Mouse (Mus musculus) CD4-positive, CD25-positive, alpha-beta regulatory T cell, adult 4 months (primary cell): Measurements from ENCODE around the gene Tmem143. TPM values are rescaled to one million over a fixed set of nuclear protein-coding genes. Genes with fewer than 3 reads are reported as not detected.
A peak's percentile ranks its signal among the peaks of the same experiment; 100 is the strongest.
"Not testable (repeated sequence)": the region's sequence is repeated elsewhere in the genome, so short reads cannot be mapped to it uniquely, and the experiment has no call there.

Source experiments
- ATAC-seq: one replicate; pipeline ENCODE4 v1.8.0; 2017
- polyA plus RNA-seq, 2 experiments: library from polyadenylated mRNA; unstranded; fragments of 100-300 nt; shearing (Covaris generic); gene quantifications; one replicate each; pipeline ENCODE4 v1.2.1; 2017

The Tmem143 gene
- 1 to 10 TPM; 5.9 to 8.9 TPM for polyA plus RNA-seq

DNA sequence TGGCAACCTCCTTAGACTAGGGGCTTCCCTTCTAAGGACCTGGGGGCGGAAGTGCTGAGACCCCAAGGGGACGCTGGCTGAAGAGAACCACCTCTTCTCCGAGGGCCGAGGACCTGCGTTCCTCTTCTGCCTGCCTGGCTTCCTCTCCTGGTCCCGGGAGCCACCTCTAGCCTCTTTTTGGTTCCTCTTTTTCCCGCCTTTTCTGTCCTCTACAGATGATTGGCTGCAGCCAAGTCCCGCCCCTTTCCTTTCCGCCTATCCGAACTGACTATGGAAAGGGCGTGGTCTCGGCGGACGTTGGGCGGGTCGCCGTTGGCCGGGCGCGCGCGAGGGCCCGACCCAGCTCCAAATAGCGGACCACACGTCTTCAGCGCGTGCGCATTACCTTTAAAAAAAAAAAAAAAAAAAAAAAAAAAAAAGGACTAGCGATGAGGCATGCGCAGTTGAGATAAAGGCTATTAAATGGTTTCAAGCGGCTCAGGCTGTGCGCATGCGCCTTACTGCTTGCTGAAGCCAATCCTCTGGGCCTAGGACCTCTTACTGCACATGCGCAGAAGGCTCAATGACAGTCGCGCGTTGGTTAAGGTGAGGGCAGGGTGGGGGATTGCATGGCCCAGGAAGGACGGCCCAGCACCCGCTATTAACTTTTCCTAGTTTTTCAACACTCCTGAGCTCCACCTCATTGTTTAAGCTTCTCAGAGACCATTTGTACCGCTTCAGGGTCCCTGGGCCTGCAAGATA lies at the start of gene Tmem143, which contains the start of gene Syngr4:
TSS of gene Tmem143 (plus strand) at position 425 of the 741 bp plus-strand sequence.
TSS of gene Syngr4 (minus strand) at position 198 of the 741 bp plus-strand sequence.
- ATAC-seq, result peak; percentile 94

DNA sequence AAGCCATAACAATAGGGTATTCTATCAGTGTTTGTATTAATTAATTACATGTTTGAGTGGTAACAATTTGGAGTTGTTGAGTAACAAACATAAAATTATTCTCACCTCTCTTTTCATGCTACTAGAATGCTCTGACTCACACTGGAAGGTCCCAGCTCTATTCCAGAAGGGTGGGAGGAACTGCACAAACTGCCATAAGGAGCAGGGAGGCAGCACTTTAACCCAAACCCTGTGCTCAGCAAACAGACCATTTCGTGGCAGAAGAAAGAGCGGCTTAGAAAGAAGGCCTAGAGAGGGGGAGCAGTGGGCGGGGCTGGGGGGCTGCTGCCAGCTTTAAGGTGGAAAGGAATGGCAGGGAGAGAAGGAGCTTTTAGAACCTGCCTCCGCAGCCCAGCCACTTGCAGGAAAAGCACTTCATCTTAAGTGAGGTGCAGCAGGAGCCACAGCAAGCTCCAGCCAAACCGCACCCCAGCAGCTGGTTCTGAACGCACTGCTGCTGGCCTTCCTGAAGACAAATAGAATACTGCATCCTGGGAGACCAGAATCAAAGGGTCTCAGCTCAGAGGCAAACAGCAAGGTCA lies 48.2 kb upstream of the Tmem143 start:
- no peak for ATAC-seq

DNA sequence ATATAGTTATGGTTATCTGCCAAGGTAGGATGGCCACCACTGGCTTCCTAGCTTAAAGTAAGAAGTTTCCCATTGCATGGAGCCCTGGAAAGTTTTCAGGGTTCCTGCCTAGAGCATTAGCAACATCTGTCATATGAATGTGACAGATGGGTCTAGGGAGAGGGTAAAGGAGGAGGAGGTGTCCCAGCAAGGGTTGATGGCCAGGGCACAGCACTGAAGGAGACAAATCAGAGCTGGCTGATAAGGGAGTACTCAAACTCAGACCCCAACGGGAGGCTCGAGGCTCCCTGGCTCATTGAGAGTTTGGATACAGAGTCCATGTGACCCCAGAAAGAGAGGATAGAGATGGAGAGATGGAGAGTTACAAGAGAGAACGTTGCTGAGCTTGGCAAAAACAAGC lies 46.1 kb upstream of the Tmem143 start:
- no peak for ATAC-seq

DNA sequence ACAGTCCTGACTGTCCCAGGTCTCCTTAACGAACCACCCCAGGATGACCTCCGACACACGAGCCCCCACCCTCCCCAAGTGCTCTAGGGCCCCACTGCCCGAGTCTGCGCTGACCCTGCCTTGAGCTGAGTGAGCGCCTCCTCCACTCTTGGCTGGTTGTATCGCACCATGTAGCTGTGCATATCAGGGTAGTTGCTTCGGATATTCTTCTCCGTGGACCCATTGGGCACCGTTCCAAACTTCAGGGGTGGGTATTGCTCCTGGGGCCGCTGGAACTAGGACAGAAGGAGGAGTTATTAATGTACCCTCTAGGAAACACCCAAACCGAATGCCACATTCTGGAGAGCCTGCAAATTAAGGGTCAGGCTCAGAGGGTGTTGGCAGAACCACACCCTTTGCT lies 43.7 kb upstream of the Tmem143 start:
- ATAC-seq, result no peak

DNA sequence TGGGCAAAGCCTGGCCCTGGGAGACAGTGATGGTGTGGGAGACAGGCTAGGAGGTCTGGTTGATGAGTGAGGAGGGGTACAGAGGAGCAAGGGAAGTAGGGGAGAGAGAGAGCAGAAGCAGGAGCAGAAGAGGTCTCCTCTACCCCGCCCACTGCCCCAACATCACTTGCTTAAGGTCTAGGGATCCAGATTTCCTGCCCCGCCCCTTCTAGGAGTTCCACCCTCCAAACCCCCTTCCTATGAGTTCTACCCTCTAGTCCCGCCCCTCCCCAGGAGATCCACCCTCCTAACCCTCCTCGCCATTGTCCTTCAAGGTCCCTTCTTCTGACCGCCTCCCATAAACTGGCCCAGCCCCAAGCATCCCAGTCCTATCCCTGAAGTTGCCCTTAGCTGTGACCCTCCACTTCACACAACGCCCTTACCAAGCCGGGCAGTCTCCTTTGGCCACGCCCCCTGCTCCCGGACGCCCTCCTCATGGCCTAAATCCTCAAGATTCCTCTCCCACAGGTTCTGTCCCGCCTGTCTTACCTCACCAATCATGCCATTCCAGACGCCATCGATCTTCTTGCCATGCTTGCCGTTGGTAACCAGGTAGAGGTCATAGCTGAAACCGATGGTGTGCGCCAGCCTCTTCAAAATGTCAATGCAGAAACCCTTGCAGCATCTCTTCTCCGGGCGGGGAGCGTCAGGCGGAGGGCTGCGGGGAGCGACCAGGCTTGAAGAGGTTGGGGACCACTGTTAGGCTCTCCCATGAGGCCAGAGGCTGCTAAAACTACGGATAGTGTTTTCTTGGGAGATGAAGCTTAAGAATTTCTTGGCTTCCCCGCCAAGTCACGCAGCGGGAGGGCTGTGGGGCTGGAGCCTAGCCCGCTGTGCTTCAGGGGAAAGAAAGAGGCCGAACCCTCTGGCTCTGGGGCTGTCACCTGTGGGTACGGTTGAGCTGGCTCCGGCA lies 39.5 kb upstream of the Tmem143 start:
- no peak for ATAC-seq

DNA sequence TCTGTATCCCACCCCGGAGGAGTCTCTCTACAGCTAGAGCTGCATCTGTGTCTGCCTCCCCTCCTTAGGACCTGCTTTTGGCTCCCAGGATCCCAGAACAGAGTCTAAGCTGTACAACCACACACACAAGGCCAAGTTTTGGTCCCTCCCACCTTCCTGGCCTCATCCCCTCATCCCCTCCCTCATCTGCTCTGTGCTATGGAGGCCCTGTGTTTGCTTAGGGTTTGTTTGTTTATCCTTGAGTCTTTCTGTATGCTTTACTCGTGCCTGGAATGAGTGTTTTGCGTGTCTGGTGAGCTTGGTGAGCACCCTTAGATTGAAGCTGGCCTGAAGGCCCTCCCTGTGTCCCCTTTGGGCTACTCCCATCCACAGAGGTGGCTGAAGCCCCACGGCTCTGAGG lies 37.7 kb upstream of the Tmem143 start:
- ATAC-seq, result no peak

DNA sequence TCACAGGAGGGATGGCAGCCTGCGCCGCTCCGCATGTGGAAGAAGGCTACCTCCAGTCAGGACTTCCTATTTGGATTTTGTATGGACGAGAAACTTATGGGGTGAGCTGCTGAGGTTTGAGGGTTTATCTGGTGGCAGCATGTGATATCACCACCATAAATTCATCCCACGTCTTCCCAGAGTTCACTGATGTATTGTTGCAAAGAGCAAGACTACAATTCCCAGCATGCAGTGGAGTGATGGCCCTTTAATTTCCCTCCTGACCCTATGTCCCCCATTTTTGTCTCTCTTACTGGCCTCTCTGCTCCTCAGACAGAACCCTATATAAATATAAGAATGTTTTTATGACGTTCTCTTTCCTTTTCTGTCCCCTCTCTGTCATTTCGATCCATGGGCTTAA lies 33.9 kb upstream of the Tmem143 start:
- ATAC-seq, result no peak

DNA sequence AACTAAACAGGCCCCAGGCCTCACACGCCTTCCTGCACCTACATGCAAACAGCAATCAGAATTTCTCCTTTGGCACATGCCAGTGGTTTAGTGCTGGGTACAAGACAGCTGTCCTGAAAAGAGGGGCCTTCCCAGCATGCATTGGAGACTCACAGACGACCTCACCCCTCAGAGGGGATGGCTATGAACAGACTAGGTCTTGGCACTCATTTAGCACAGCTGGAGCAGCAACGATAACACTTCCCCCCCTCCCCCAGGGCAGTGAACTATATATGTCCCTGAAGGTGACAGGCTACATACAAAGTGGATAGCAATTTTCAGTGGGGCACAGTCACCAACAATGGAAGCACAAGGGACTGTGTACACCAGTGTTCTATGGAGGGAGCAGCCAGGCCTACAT lies 32.3 kb upstream of the Tmem143 start:
- ATAC-seq, result no peak

DNA sequence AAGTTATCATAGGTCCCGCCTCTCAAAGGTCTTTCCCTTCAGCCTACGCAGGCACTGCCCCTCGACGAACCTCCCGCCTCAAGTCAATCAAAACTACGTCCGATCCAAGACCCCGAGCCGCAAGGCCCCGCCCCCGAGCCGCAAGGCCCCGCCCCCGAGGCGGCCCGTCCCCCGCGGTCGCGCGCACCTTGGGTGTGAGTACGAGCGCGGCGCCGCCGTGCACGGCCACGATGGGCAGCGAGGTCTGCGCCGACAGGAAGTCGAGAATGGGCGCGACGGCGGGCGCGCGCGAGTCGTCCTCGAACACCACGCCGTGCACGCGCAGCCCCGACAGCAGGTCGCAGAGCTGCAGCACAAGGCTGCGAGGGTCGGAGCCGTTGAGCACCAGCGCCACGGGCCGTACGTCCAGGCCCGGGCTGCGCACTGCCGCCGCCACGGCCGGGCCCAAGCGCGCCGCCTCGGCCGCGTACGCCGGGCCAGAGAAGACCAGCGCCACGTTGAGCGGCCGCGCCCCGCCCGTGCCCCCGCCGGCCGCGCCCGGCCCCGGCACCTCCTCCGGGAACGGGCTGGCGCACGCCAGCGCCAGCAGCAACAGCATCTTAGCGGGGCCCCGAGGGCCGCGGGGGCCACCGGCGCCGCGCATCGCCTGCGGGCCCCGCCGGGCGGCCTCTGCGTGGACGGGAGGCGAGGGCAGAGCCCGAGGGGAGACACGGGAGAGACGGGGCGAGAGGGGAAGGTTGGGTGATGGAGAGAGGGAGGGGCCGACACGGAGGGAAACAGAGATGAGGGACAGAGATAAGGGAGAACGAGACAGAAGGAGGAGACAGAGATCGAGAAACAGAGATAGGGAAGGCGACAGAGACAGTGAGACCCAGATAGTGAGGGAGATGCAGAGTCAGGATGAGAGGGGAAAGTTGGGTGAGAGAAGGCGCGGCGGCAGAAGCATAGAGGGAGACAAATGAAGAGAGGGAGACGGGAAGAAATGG lies 30.5 kb upstream of the Tmem143 start:
- ATAC-seq, result peak; percentile 83

DNA sequence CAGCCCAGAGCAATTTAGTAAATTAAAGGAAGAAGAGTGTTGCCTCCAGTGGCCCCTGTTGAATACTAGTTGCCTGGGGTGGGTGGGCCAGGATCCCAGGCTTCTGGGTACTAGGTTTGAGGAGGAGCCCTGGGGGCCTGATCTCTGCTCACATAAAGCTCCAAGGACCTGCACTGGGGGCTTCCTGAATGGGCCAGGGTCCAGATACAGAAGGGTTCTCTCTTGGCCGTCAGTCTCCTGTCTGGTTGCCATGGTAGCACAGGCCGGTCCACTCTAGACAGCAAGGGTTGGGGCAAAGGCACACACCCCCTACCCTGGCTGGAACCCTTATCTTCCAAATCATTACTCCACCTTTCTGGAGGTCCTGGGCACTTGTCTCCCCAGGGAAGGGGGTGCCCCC lies 28.9 kb upstream of the Tmem143 start:
- ATAC-seq, result no peak

DNA sequence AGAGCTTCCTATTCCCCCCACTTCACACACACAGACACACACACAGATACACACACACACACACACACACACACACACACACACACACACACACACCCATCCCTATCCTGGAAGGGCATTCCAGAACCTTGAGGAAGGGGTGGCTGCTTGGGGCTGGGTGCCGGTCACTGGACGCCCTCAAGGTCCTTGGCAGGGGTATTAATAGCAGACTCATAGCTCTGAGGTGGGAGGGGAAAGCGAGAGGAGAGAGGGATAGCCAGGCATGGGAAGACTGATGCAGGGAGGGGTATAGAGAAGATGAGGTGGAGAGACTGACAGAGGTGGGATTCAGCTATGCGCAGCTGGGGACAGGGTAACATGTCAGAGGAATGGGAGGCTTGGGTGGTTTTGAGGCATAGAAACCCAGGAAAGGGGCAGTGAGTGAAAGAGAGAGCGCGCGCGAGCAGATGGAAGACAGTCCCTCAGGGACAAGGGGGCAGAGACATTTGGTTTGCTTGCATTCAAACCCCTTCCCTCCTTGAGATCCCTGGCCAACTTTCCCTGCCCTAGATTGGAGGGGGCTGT lies 27.6 kb upstream of the Tmem143 start:
- no peak for ATAC-seq

DNA sequence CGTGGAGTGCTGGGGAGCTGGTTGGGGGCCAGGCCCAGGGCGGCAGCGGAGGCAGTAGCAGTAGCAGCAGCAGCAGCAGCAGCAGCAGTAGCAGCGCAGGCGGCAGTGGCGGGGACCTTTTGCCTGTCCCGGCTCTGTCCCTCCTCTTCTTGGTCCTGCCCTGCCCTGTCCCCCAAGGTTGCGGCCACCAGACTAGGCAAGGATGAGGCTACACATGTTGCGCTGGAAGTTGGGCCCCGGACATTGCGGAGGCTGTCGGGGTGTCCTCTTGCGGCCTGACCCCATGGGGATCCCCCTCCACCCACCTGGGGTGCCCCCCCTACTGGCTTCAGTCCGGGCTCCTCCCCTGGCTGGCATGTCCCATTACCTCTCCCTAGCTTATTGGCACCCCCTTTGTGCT lies 27.0 kb upstream of the Tmem143 start:
- ATAC-seq, result no peak

DNA sequence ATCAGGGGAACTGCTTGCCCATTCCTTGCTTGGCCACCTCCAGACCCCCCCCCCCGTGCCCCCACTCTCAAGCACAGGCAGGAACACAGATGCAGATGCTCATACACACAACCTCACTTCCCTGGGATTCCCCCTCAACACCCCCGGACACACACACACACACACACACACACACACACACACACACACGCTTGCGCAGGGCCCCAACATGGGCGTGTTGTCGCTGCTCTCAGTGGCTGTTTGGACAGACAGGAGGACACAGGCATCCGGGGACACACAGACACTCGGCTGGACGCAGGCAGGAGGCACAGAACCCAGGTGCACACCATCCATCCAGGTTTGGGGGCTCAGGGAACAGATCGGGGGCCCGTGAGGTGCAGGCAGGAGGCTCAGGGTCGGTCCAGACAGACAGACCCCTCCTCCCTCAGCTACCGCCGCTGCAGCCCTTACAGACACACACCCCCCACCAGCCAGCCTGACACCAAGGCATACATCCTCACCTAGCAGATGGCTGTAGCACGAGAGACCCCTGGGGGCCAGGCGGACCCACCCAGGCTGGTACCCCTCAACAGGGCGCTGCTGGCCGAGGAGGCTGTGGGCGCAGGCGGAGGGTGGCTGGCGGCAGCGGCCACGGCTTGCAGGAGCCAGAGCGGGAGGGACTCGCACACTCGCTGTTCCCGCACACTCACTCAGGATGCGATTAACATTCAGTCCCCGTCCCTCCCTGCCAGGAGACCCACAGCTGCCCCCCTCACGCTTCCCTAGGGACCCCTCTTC lies 26.3 kb upstream of the Tmem143 start:
- ATAC-seq, result peak; percentile 23

DNA sequence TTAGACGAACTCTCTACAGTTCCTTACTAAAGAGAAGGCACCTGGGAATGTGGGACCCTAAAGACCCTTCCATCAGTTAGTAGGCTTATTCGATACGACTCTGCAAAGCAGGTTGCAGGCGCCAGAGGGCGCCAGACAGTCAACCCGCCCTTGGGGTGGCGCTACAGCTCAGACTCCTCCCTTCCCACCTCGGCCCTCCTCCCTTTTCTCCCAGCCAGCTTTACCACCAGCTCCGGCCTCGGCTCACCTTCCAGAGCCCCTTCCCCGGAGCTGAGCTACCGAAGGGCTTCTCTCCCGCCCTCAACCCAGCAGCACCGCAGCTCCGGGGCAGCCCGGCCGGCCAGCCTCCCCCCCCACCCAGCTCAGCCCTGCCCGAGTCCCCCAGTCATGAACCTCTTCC lies 24.1 kb upstream of the Tmem143 start, which contains the start of gene Kdelr1:
TSS of gene Kdelr1 (plus strand) at position 149 of the 400 bp plus-strand sequence.
- ATAC-seq, result peak; percentile 84

DNA sequence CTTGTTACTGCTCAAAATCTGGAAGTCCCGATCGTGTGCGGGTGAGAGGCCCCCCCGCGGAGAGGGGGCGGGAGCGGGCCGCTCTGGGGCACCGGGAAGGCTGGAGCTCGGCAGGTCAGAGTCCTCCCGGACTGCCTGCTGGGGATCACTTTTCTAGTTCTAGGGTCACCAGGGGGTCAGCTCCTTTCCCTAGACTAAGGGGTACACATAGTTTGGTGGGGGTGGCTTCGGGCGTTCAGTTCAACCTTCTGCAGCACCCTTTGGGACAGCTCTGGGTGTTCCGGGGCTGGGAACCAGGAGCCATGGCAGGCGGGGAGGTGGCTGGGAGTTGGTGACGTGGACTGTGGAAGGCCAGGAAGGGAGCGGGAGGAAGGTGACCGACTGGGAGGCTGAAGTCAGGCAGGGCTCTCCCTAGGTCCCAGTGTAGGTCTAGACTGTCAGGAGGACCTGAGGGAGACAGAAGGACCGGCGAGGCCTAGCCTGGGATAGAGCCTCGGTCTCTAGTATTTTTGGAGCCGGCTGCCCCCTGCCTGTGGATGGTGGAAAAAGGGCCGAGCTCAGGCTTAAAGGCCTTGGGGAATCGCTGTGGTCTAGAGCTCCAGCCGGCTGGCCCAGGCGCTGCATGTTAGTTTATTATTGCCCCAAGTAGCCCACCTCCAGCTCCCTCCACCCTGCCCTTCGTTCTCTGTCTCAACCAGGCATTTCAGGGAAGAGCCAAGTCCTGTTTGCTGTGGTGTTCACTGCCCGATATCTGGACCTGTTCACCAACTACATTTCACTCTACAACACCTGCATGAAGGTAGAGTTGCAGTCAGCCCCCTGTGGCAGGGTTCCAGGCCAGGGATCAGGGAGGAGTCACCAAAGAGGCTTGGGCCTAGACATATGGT lies 23.4 kb upstream of the Tmem143 start:
- ATAC-seq, result peak; percentile 17

DNA sequence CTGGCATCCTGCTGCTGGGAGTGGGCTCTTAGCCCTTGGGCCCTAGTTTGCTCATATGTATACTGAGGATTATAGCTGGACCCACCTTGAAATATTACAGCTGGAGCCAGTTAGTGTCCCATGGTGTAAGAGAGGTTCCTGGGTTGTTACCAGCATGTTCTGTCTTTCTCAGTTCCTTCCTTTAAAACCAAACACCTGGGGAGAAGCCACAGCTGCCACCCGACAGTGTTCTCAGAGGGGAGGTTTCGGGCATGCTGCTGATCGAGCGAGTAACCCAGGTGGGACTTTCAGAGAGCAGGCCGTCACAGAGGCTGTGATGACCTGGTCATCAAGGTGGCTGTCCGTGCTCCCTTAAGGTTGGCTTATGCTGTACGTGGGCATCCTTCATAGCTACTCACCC lies 19.8 kb upstream of the Tmem143 start:
- no peak for ATAC-seq

DNA sequence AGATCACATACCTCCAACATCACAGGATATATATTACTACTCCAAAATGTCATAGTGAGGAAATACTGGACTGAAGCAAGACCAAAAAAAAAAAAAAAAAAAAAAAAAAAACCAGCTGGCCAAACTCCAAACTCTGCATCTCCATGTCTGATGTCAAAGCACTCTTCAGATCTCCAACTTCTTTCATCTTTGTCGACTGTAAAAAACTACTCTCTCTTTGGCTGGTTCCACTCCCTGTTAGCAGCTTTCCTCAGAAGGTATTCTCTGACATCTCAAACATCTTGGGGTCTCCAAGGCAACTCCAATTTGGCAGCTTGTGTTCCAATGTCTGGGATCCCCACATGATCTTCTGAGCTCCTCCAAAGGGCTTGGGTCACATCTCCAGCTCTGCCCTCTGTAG lies 18.5 kb upstream of the Tmem143 start, which contains the start of gene Grin2d:
TSS of gene Grin2d (minus strand) at position 101 of the 400 bp plus-strand sequence.
- not testable (repeated sequence) for ATAC-seq

DNA sequence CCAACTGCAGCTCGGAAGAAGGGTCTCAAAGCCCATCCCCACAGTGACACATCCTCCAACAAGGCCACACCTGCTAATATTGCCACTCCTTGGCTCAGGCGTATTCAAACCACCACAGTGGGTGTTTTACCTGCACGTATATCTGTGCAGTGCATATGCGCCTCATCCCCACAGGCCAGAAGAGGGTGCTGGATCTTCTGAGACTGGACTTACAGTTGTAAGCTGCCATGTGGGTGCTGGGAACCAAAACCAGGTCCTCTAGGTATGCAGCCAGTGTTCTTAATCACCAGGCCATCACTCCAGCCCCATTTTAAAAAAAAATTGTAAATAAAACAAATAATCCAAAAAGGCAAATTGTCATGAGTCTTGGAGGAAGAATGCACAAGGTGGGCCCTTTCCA lies 16.2 kb upstream of the Tmem143 start:
- ATAC-seq, result no peak

DNA sequence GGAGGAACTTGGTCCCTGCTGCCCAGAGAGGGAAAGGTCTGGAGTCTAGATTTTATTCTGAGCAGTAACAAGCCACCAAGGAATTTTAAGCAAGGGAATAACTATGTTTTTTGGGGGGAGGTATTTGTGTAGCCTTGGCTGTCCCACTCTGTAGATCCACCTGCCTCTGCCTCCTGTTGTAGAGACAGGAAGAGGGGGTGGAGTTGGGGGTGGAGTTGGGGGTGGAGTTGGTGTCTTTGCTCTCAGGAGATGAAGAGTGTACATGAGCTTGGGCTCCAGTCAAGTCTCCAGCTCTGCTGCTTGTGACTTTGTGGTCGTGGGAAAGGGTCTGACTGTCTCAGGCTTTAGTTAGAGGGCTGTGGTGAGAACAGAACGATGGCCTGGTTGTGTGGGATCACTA lies 15.7 kb upstream of the Tmem143 start:
- no peak for ATAC-seq

DNA sequence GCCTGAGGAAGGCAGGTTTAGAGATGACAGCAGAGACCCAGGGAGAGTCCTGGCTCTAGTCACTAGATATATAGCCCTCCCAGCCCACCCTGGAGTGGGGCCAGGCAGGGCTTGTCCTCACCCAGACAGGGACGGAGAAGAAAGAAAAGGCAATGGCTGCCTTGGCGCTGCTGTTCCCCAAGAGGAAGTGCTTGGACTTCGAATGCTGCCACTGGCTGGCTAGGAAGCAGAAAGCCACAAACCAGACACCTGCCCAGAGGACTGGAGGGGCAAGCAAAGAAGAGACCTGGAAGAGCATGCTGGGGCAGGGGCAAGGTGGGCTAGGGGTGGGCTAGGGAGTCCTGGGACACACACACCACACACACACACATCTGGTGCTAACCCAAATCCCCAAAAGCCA lies 9.5 kb upstream of the Tmem143 start:
- no peak for ATAC-seq
